Mouse (Mus musculus) MEL (cell line): ENCODE data around the gene Itfg1. TPM values are rescaled to one million over a fixed set of nuclear protein-coding genes. Genes with fewer than 3 reads are reported as not detected.

Experiments
- DNase-seq: peaks from one replicate; pipeline ENCODE4 v3.0.0; 2011; ENCODE audit warnings: low read depth, low spot score
- H3K27ac ChIP-seq: 2 replicates; pipeline ENCODE4 v1.5.1; 2012; ENCODE audit warnings: low read depth, mild to moderate bottlenecking, control low read depth, low read length, moderate library complexity; ENCODE audit not compliant: control insufficient read depth
- H3K27me3 ChIP-seq, 2 experiments: fragments of 150-350 bp in 1 of 2; sonication (generic) in 1 of 2; 2 replicates each; pipeline ENCODE4 v1.6.1; 2012; ENCODE audit warnings: low read length in 2 of 2, mild to moderate bottlenecking in 2 of 2, improper control_type of control experiment in 1 of 2, moderate library complexity in 1 of 2; ENCODE audit not compliant: insufficient read depth in 2 of 2, control insufficient read depth in 1 of 2
- H3K36me3 ChIP-seq, 2 experiments: 2 replicates each; pipeline ENCODE4 v1.6.1; 2012 to 2014; ENCODE audit warnings: low read length in 2 of 2, improper control_type of control experiment in 1 of 2, inconsistent platforms in 1 of 2, mild to moderate bottlenecking in 1 of 2; ENCODE audit not compliant: insufficient read depth in 2 of 2, control insufficient read depth in 1 of 2
- H3K4me1 ChIP-seq, 2 experiments: fragments of 150-350 bp in 1 of 2; sonication (generic) in 1 of 2; 2 replicates each; pipeline ENCODE4 v1.6.1; 2012; ENCODE audit warnings: low read length in 2 of 2, improper control_type of control experiment in 1 of 2, mild to moderate bottlenecking in 1 of 2; ENCODE audit not compliant: insufficient read depth in 2 of 2, control insufficient read depth in 1 of 2
- H3K4me3 ChIP-seq, 2 experiments: fragments of 150-350 bp in 1 of 2; sonication (generic) in 1 of 2; 2 replicates each; pipeline ENCODE4 v1.5.1; 2012; ENCODE audit warnings: low read depth in 2 of 2, low read length in 2 of 2, mild to moderate bottlenecking in 2 of 2, moderate library complexity in 2 of 2, control low read depth in 1 of 2, improper control_type of control experiment in 1 of 2; ENCODE audit not compliant: control insufficient read depth in 1 of 2, insufficient read depth in 1 of 2
- H3K79me2 ChIP-seq: 2 replicates; pipeline ENCODE4 v1.6.1; 2012; ENCODE audit warnings: mild to moderate bottlenecking, low read length, moderate library complexity; ENCODE audit not compliant: control insufficient read depth, poor library complexity, insufficient read depth
- H3K9ac ChIP-seq: 2 replicates; pipeline ENCODE4 v1.6.1; 2012; ENCODE audit warnings: low read depth, mild to moderate bottlenecking, control low read depth, low read length, moderate library complexity; ENCODE audit not compliant: control insufficient read depth, poor library complexity, severe bottlenecking
- H3K9me3 ChIP-seq: fragments of 150-350 bp; sonication (generic); replicated peaks from 2 replicates; pipeline ENCODE4 v1.6.1; 2012; ENCODE audit warnings: mild to moderate bottlenecking, low read length, improper control_type of control experiment, moderate library complexity; ENCODE audit not compliant: insufficient read depth
- BHLHE40 ChIP-seq: IDR thresholded peaks from 2 replicates; pipeline ENCODE4 v1.6.1; 2012; ENCODE audit warnings: low read depth, mild to moderate bottlenecking, inconsistent platforms, low read length, improper control_type of control experiment, borderline replicate concordance
- CHD1 ChIP-seq: IDR thresholded peaks from 2 replicates; pipeline ENCODE4 v1.6.1; 2012; ENCODE audit warnings: low read depth, mild to moderate bottlenecking, inconsistent platforms, low read length, improper control_type of control experiment
- CTCF ChIP-seq, 3 experiments: IDR thresholded peaks in 2 of 3; conservative IDR thresholded peaks in 1 of 3; 2 replicates each; pipeline ENCODE4 v1.5.1; 2011 to 2012; ENCODE audit warnings: low read length in 3 of 3, low read depth in 2 of 3, mild to moderate bottlenecking in 2 of 3, improper control_type of control experiment in 1 of 3, inconsistent platforms in 1 of 3, mixed read lengths in 1 of 3, moderate library complexity in 1 of 3; ENCODE audit not compliant: control insufficient read depth in 1 of 3, insufficient read depth in 1 of 3, poor library complexity in 1 of 3, severe bottlenecking in 1 of 3
- ELF1 ChIP-seq: IDR thresholded peaks from 2 replicates; pipeline ENCODE4 v1.6.1; 2014; ENCODE audit warnings: low read depth, mild to moderate bottlenecking, inconsistent platforms, low read length, improper control_type of control experiment, moderate library complexity
- GABPA ChIP-seq: IDR thresholded peaks from 2 replicates; pipeline ENCODE4 v1.6.1; 2012; ENCODE audit warnings: low read depth, mild to moderate bottlenecking, inconsistent platforms, low read length, improper control_type of control experiment, moderate library complexity
- GATA1 ChIP-seq: IDR thresholded peaks from 2 replicates; pipeline ENCODE4 v1.6.1; 2011; ENCODE audit warnings: low read depth, low read length, improper control_type of control experiment
- HCFC1 ChIP-seq: IDR thresholded peaks from 2 replicates; pipeline ENCODE4 v1.6.1; 2012; ENCODE audit warnings: low read depth, mild to moderate bottlenecking, inconsistent platforms, low read length, improper control_type of control experiment, moderate library complexity
- JUND ChIP-seq: IDR thresholded peaks from 2 replicates; pipeline ENCODE4 v1.6.1; 2011; ENCODE audit warnings: low read depth, mild to moderate bottlenecking, improper control_type of control experiment, low read length
- KAT2A ChIP-seq: conservative IDR thresholded peaks from 2 replicates; pipeline ENCODE4 v1.6.1; 2012; ENCODE audit warnings: low read depth, low read length, improper control_type of control experiment, inconsistent platforms
- MAFK ChIP-seq: IDR thresholded peaks from 2 replicates; pipeline ENCODE4 v1.6.1; 2011; ENCODE audit warnings: low read depth, mild to moderate bottlenecking, low read length, improper control_type of control experiment, borderline replicate concordance
- MAX ChIP-seq: IDR thresholded peaks from 2 replicates; pipeline ENCODE4 v1.6.1; 2011; ENCODE audit warnings: low read length, improper control_type of control experiment
- MEF2A ChIP-seq: IDR thresholded peaks from 2 replicates; pipeline ENCODE4 v1.6.1; 2014; ENCODE audit warnings: low read depth, mild to moderate bottlenecking, inconsistent platforms, low read length, improper control_type of control experiment; ENCODE audit not compliant: poor library complexity, insufficient replicate concordance, severe bottlenecking; ENCODE audit errors: extremely low read depth
- MXI1 ChIP-seq: IDR thresholded peaks from 2 replicates; pipeline ENCODE4 v1.6.1; 2011; ENCODE audit warnings: mild to moderate bottlenecking, low read depth, low read length, improper control_type of control experiment
- MYC ChIP-seq: IDR thresholded peaks from 2 replicates; pipeline ENCODE4 v1.6.1; 2011; ENCODE audit warnings: low read depth, mild to moderate bottlenecking, low read length, improper control_type of control experiment, moderate library complexity
- NELFE ChIP-seq: IDR thresholded peaks from 2 replicates; pipeline ENCODE4 v1.6.1; 2011; ENCODE audit warnings: low read depth, low read length, improper control_type of control experiment
- POLR2A ChIP-seq, 2 experiments: IDR thresholded peaks; 2 replicates each; pipeline ENCODE4 v1.6.1; 2011 to 2012; ENCODE audit warnings: low read length in 2 of 2, mild to moderate bottlenecking in 2 of 2, control low read depth in 1 of 2, improper control_type of control experiment in 1 of 2, low read depth in 1 of 2, moderate library complexity in 1 of 2; ENCODE audit not compliant: control insufficient read depth in 1 of 2, insufficient read depth in 1 of 2, poor library complexity in 1 of 2
- RAD21 ChIP-seq: IDR thresholded peaks from 2 replicates; pipeline ENCODE4 v1.6.1; 2011; ENCODE audit warnings: mild to moderate bottlenecking, low read depth, low read length, improper control_type of control experiment
- RCOR1 ChIP-seq: IDR thresholded peaks from 2 replicates; pipeline ENCODE4 v1.6.1; 2012; ENCODE audit warnings: low read depth, mild to moderate bottlenecking, inconsistent platforms, low read length, improper control_type of control experiment
- SIN3A ChIP-seq: IDR thresholded peaks from 2 replicates; pipeline ENCODE4 v1.6.1; 2012; ENCODE audit warnings: low read length, improper control_type of control experiment, inconsistent platforms
- SMC3 ChIP-seq: IDR thresholded peaks from 2 replicates; pipeline ENCODE4 v1.6.1; 2011; ENCODE audit warnings: low read depth, low read length, improper control_type of control experiment
- TAL1 ChIP-seq: IDR thresholded peaks from 2 replicates; pipeline ENCODE4 v1.6.1; 2012; ENCODE audit warnings: mild to moderate bottlenecking, inconsistent platforms, low read length, moderate library complexity, mixed read lengths
- TBP ChIP-seq: IDR thresholded peaks from 2 replicates; pipeline ENCODE4 v1.8.0; 2011; ENCODE audit warnings: low read depth, low read length, improper control_type of control experiment
- TCF12 ChIP-seq: IDR thresholded peaks from 2 replicates; pipeline ENCODE4 v1.6.1; 2014; ENCODE audit warnings: low read depth, mild to moderate bottlenecking, inconsistent platforms, low read length, improper control_type of control experiment, moderate library complexity
- UBTF ChIP-seq: IDR thresholded peaks from 2 replicates; pipeline ENCODE4 v1.6.1; 2012; ENCODE audit warnings: low read depth, mild to moderate bottlenecking, inconsistent platforms, low read length, improper control_type of control experiment, moderate library complexity, borderline replicate concordance; ENCODE audit not compliant: insufficient read depth
- USF1 ChIP-seq: IDR thresholded peaks from 2 replicates; pipeline ENCODE4 v1.6.1; 2014; ENCODE audit warnings: low read depth, mild to moderate bottlenecking, inconsistent platforms, low read length, improper control_type of control experiment, moderate library complexity
- ZC3H11A ChIP-seq: IDR thresholded peaks from 2 replicates; pipeline ENCODE4 v1.6.1; 2012; ENCODE audit warnings: low read depth, mild to moderate bottlenecking, inconsistent platforms, low read length, improper control_type of control experiment
- ZKSCAN1 ChIP-seq: IDR thresholded peaks from 2 replicates; pipeline ENCODE4 v1.6.1; 2012; ENCODE audit warnings: low read depth, mild to moderate bottlenecking, inconsistent platforms, low read length, improper control_type of control experiment, moderate library complexity
- ZMIZ1 ChIP-seq: IDR thresholded peaks from 2 replicates; pipeline ENCODE4 v1.6.1; 2012; ENCODE audit warnings: low read depth, mild to moderate bottlenecking, inconsistent platforms, low read length, improper control_type of control experiment, moderate library complexity
- ZNF384 ChIP-seq: IDR thresholded peaks from 2 replicates; pipeline ENCODE4 v1.6.1; 2012; ENCODE audit warnings: low read depth, mild to moderate bottlenecking, inconsistent platforms, low read length, improper control_type of control experiment
- polyA plus RNA-seq, 2 experiments: library from polyadenylated mRNA; stranded (reverse) in 1 of 2; unstranded in 1 of 2; fragments of >175 nt in 1 of 2; fragments of >200 nt in 1 of 2; gene quantifications; 2 replicates each; pipeline versions ENCODE4 v1.2.1 to v1.2.4; 2012; ENCODE audit warnings: low replicate concordance in 2 of 2, low read depth in 1 of 2; ENCODE audit not compliant: insufficient read length in 2 of 2, insufficient read depth in 1 of 2, missing spikeins in 1 of 2
- total RNA-seq: library from RNA; depleted of rRNA; stranded (reverse); fragments of 300-350 nt; gene quantifications from 2 replicates; pipeline ENCODE4 v1.2.3, GENCODE M21; 2012

Gene Itfg1
- total and polyA plus RNA-seq, 3 experiments = 21.8 to 26.7 TPM; not detected in 1

DNA sequence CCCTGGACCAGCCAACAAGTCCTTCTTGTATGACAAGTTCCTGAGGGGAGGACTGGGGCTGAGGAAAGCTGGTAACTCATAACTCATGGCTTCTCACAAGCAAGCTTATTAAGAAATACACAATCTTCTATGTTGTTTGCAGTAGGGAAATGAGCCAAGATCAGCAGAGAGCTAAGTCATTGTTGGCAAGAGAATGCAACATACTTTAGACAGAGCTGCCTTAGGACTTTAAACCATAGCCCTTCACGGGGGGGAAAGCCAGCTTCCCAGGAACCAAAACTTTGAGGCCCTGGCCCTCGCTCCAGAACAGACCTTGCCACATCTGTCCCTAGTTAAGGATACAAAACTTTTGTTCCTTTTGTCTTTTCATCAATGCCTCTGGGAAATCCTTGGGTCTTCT lies 30.9 kb upstream of the Itfg1 start:
- Histone ChIP-seq H3K4me1 (no peaks in the 10 kb centered on the region), H3K27me3 (no peaks in the 10 kb centered on the region), H3K36me3 (no peaks in the 10 kb centered on the region), H3K9ac (no peak overlapping the region), H3K4me3 (no peak overlapping the region), H3K79me2 (no peaks in the 10 kb centered on the region; the same call in 1 of the 2 replicates), H3K9me3 (no peaks in the 10 kb centered on the region), H3K27ac (no peak overlapping the region)
- TF ChIP-seq CHD1 (no peak), BHLHE40 (no peak), MAX (no peak), MXI1 (no peak), ZC3H11A (no peak), MEF2A (no peak), TAL1 (no peak), RAD21 (no peak), CTCF (IDR thresholded peaks at IDR 0.05 in 2 of 3, conservative IDR thresholded peaks at IDR 0.05 in 1 of 3; ENCODE audit: control insufficient read depth in 1 of 3, insufficient read depth in 1 of 3, low read depth in 2 of 3, low read length in 3 of 3, poor library complexity in 1 of 3, severe bottlenecking in 1 of 3) (no peak), GABPA (no peak), ZKSCAN1 (no peak), NELFE (no peak), ZNF384 (no peak), POLR2A (IDR thresholded peaks at IDR 0.05; ENCODE audit: control insufficient read depth in 1 of 2, insufficient read depth in 1 of 2, low read depth in 1 of 2, low read length in 2 of 2, poor library complexity in 1 of 2) (no peak), SIN3A (no peak), MAFK (no peak), SMC3 (no peak)
- no peak for DNase-seq

GRCm38 (mm10) chr8:85862381-85862780 lies 21.7 kb upstream of the Itfg1 start:
- Histone ChIP-seq H3K9me3 (no peaks in the 10 kb centered on the region), H3K4me3 (no peak overlapping the region)

More at GRCm38 (mm10) chr8:85862381-85862780, 21.7 kb upstream of the Itfg1 start:
- H3K27ac ChIP-seq = no peak overlapping the region
- no peaks in the 10 kb centered on the region for H3K79me2 ChIP-seq
- no peak overlapping the region for H3K9ac ChIP-seq
- no peak for DNase-seq
- H3K36me3 ChIP-seq = peaks cover 3 to 4% of the 10 kb centered on the region in 2 experiments; a peak in 3 of 4 replicates
- H3K4me1 ChIP-seq = peaks cover 0 to 5% of the 10 kb centered on the region in 2 experiments; a peak in 2 of 4 replicates
- no peak for TF ChIP-seq TBP
- TF ChIP-seq RCOR1 = no peak
- no peak for TF ChIP-seq MAX
- TF ChIP-seq MYC = no peak
- TF ChIP-seq GATA1 = no peak
- TF ChIP-seq MAFK = no peak
- no peak for TF ChIP-seq GABPA
- TF ChIP-seq ZMIZ1 = no peak
- TF ChIP-seq ZC3H11A = no peak
- TF ChIP-seq HCFC1 = no peak
- TF ChIP-seq KAT2A = no peak
- TF ChIP-seq JUND = no peak
- TF ChIP-seq MXI1 = no peak
- TF ChIP-seq USF1 = no peak
- TF ChIP-seq TCF12 = no peak
- no peak for TF ChIP-seq UBTF
- TF ChIP-seq POLR2A (IDR thresholded peaks at IDR 0.05; ENCODE audit: control insufficient read depth in 1 of 2, insufficient read depth in 1 of 2, low read depth in 1 of 2, low read length in 2 of 2, poor library complexity in 1 of 2) = no peak
- TF ChIP-seq ZKSCAN1 = no peak
- no peak for TF ChIP-seq ELF1
- TF ChIP-seq, all 39 proteins: peak for 0
- no peaks in the 10 kb centered on the region for H3K27me3 ChIP-seq
